Mouse (Mus musculus): ENCODE measurements around the gene Ufc1. TPM values are rescaled to one million over a fixed set of nuclear protein-coding genes. Genes with fewer than 3 reads are reported as not detected.
"Not testable (repeated sequence)": the region's sequence is repeated elsewhere in the genome, so short reads cannot be mapped to it uniquely, and the experiment has no call there.

Ufc1 gene
- polyA plus RNA-seq, 1 experiment from 2014 or later, result 111 TPM

- not testable (repeated sequence) for H3K9me3 ChIP-seq (ENCODE audit: control insufficient read depth, low read length); H3K27ac ChIP-seq (replicated peaks in 1 of 2; ENCODE audit: control insufficient read depth in 1 of 2, insufficient read depth in 1 of 2, low read depth in 2 of 2, low read length in 2 of 2); H3K9ac ChIP-seq (ENCODE audit: low read length); ATAC-seq (ENCODE audit: insufficient number of reproducible peaks, insufficient read depth, low FRiP score, low read depth); H3K4me1 ChIP-seq (ENCODE audit: control insufficient read depth in 2 of 2, insufficient read depth in 2 of 2, low read length in 2 of 2); H3K36me3 ChIP-seq (ENCODE audit: control insufficient read depth, insufficient read depth, low read length); H3K27me3 ChIP-seq (ENCODE audit: control insufficient read depth, insufficient read depth, low read length); H3K4me2 ChIP-seq (ENCODE audit: low read length); H3K4me3 ChIP-seq (ENCODE audit: control insufficient read depth in 1 of 2, insufficient read depth in 1 of 2, low read depth in 1 of 2, low read length in 2 of 2)
- WGBS, result 73% methylated on average over 5 of the region's 5 CpGs
These were observed 11.3 kb upstream of the Ufc1 start for GRCm38 (mm10) chr1:171306157-171306556.

GRCm38 (mm10) chr1:171298226-171298625 lies 3.4 kb upstream of the Ufc1 start:
- no peak for ATAC-seq (ENCODE audit: insufficient number of reproducible peaks, insufficient read depth, low FRiP score, low read depth)
- WGBS, result 46% methylated on average over 3 of the region's 3 CpGs
- Histone ChIP-seq H3K4me1 (ENCODE audit: control insufficient read depth in 2 of 2, insufficient read depth in 2 of 2, low read length in 2 of 2) (peaks cover 0 to 5% of the 10 kb centered on the region in 2 experiments; a peak in 2 of 4 replicates), H3K4me3 (ENCODE audit: control insufficient read depth in 1 of 2, insufficient read depth in 1 of 2, low read depth in 1 of 2, low read length in 2 of 2) (no peak overlapping the region), H3K9me3 (ENCODE audit: control insufficient read depth, low read length) (no peaks in the 10 kb centered on the region), H3K27me3 (ENCODE audit: control insufficient read depth, insufficient read depth, low read length) (peaks cover 12% of the 10 kb centered on the region), H3K27ac (replicated peaks in 1 of 2; ENCODE audit: control insufficient read depth in 1 of 2, insufficient read depth in 1 of 2, low read depth in 2 of 2, low read length in 2 of 2) (no peak overlapping the region), H3K4me2 (ENCODE audit: low read length) (no peak overlapping the region), H3K9ac (ENCODE audit: low read length) (no peak overlapping the region), H3K36me3 (ENCODE audit: control insufficient read depth, insufficient read depth, low read length) (no peaks in the 10 kb centered on the region)

- Histone ChIP-seq H3K9ac (ENCODE audit: low read length) (peak overlapping the region; percentile 93), H3K9me3 (ENCODE audit: control insufficient read depth, low read length) (no peaks in the 10 kb centered on the region), H3K36me3 (ENCODE audit: control insufficient read depth, insufficient read depth, low read length) (peaks cover under 1% of the 10 kb centered on the region), H3K27me3 (ENCODE audit: control insufficient read depth, insufficient read depth, low read length) (peaks cover 12% of the 10 kb centered on the region), H3K4me1 (ENCODE audit: control insufficient read depth in 2 of 2, insufficient read depth in 2 of 2, low read length in 2 of 2) (peaks cover 0 to 5% of the 10 kb centered on the region in 2 experiments; a peak in 2 of 4 replicates), H3K27ac (replicated peaks in 1 of 2; ENCODE audit: control insufficient read depth in 1 of 2, insufficient read depth in 1 of 2, low read depth in 2 of 2, low read length in 2 of 2) (peak overlapping the region; percentile 93 to 97), H3K4me3 (ENCODE audit: control insufficient read depth in 1 of 2, insufficient read depth in 1 of 2, low read depth in 1 of 2, low read length in 2 of 2) (peak overlapping the region; percentile 85 to 99), H3K4me2 (ENCODE audit: low read length) (peak overlapping the region; percentile 65)
- 18% methylated on average over 3 of the region's 3 CpGs for WGBS
- no peak for ATAC-seq (ENCODE audit: insufficient number of reproducible peaks, insufficient read depth, low FRiP score, low read depth)
These were observed 209 bp upstream of the Ufc1 start for GRCm38 (mm10) chr1:171295063-171295402.

DNA sequence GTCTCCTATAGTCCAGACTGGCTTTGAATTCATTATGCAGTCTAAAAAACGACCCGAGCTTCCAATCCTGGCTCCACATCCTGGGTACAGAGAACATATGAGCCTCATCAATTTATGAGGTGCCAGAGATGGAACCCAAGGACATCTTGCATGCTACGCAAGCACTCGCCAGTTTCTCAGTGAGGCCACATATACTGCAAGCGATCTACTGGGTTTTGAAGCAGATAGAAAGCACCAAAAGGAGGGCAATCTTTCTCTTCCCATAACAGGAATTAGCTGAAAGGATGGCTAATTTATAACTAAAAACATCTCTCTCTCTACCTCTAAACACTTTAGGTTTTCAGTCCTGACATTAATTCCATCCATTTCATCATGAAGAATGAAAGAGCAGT lies 922 bp downstream of the Ufc1 start:
- peak overlapping the region; percentile 93 for H3K9ac ChIP-seq (ENCODE audit: low read length)

DNA sequence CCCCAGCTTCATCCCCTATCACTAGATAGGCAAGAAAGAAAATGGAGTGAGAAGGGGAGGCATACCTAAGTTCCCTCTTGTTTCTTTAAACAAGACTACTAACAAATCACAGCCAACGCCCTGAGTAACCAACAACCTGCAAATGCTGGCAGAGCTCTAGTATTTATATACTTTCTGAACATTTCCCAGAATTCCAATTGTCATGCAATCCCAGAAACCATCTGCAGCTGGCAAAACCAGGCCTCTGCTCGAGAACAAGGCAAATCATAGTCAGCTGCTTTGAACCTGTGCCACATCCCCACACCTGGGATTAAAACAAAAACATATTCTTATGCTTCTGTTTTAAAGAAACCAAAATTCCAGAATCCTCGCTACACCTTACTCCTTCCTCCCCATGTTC lies 1.5 kb downstream of the Ufc1 start:
- Histone ChIP-seq H3K27me3 (ENCODE audit: control insufficient read depth, insufficient read depth, low read length) (peaks cover 12% of the 10 kb centered on the region), H3K4me1 (ENCODE audit: control insufficient read depth in 2 of 2, insufficient read depth in 2 of 2, low read length in 2 of 2) (peaks cover 0 to 7% of the 10 kb centered on the region in 2 experiments; a peak in 3 of 4 replicates), H3K4me2 (ENCODE audit: low read length) (peak overlapping the region; percentile 65), H3K9ac (ENCODE audit: low read length) (no peak overlapping the region), H3K36me3 (ENCODE audit: control insufficient read depth, insufficient read depth, low read length) (peaks cover 18% of the 10 kb centered on the region), H3K4me3 (ENCODE audit: control insufficient read depth in 1 of 2, insufficient read depth in 1 of 2, low read depth in 1 of 2, low read length in 2 of 2) (peak overlapping the region in 1 of 2 experiments; percentile 85; a peak in 1 of 4 replicates), H3K27ac (replicated peaks in 1 of 2; ENCODE audit: control insufficient read depth in 1 of 2, insufficient read depth in 1 of 2, low read depth in 2 of 2, low read length in 2 of 2) (no peak overlapping the region), H3K9me3 (ENCODE audit: control insufficient read depth, low read length) (no peaks in the 10 kb centered on the region)
- ATAC-seq (ENCODE audit: insufficient number of reproducible peaks, insufficient read depth, low FRiP score, low read depth), result no peak
- 90% methylated on average over 3 of the region's 3 CpGs for WGBS

More for the DNA sequence above, 922 bp downstream of the Ufc1 start:
- Histone ChIP-seq H3K27me3 (ENCODE audit: control insufficient read depth, insufficient read depth, low read length) (peaks cover 12% of the 10 kb centered on the region), H3K4me2 (ENCODE audit: low read length) (peak overlapping the region; percentile 65), H3K36me3 (ENCODE audit: control insufficient read depth, insufficient read depth, low read length) (peaks cover 12% of the 10 kb centered on the region), H3K27ac (replicated peaks in 1 of 2; ENCODE audit: control insufficient read depth in 1 of 2, insufficient read depth in 1 of 2, low read depth in 2 of 2, low read length in 2 of 2) (peak overlapping the region; percentile 93 to 97), H3K4me3 (ENCODE audit: control insufficient read depth in 1 of 2, insufficient read depth in 1 of 2, low read depth in 1 of 2, low read length in 2 of 2) (peak overlapping the region; percentile 85 to 99), H3K4me1 (ENCODE audit: control insufficient read depth in 2 of 2, insufficient read depth in 2 of 2, low read length in 2 of 2) (peaks cover 0 to 5% of the 10 kb centered on the region in 2 experiments; a peak in 2 of 4 replicates), H3K9me3 (ENCODE audit: control insufficient read depth, low read length) (no peaks in the 10 kb centered on the region)
- ATAC-seq (ENCODE audit: insufficient number of reproducible peaks, insufficient read depth, low FRiP score, low read depth), result no peak
- WGBS, result 45% methylated on average over 5 of the region's 5 CpGs

GRCm38 (mm10) chr1:171288328-171288727 lies 6.5 kb downstream of the Ufc1 start:
- Histone ChIP-seq H3K4me1 (ENCODE audit: control insufficient read depth in 2 of 2, insufficient read depth in 2 of 2, low read length in 2 of 2) (peaks cover 4 to 18% of the 10 kb centered on the region in 2 experiments), H3K9ac (ENCODE audit: low read length) (no peak overlapping the region), H3K27me3 (ENCODE audit: control insufficient read depth, insufficient read depth, low read length) (no peaks in the 10 kb centered on the region), H3K9me3 (ENCODE audit: control insufficient read depth, low read length) (no peaks in the 10 kb centered on the region), H3K4me2 (ENCODE audit: low read length) (peak overlapping the region; percentile 65), H3K36me3 (ENCODE audit: control insufficient read depth, insufficient read depth, low read length) (peaks cover 55% of the 10 kb centered on the region), H3K4me3 (ENCODE audit: control insufficient read depth in 1 of 2, insufficient read depth in 1 of 2, low read depth in 1 of 2, low read length in 2 of 2) (peak overlapping the region in 1 of 2 experiments; percentile 80; a peak in 2 of 4 replicates), H3K27ac (replicated peaks in 1 of 2; ENCODE audit: control insufficient read depth in 1 of 2, insufficient read depth in 1 of 2, low read depth in 2 of 2, low read length in 2 of 2) (peak overlapping the region in 1 of 2 experiments; percentile 39; a peak in 1 of 4 replicates)
- 60% methylated on average over 4 of the region's 4 CpGs for WGBS
- no peak for ATAC-seq (ENCODE audit: insufficient number of reproducible peaks, insufficient read depth, low FRiP score, low read depth)

DNA sequence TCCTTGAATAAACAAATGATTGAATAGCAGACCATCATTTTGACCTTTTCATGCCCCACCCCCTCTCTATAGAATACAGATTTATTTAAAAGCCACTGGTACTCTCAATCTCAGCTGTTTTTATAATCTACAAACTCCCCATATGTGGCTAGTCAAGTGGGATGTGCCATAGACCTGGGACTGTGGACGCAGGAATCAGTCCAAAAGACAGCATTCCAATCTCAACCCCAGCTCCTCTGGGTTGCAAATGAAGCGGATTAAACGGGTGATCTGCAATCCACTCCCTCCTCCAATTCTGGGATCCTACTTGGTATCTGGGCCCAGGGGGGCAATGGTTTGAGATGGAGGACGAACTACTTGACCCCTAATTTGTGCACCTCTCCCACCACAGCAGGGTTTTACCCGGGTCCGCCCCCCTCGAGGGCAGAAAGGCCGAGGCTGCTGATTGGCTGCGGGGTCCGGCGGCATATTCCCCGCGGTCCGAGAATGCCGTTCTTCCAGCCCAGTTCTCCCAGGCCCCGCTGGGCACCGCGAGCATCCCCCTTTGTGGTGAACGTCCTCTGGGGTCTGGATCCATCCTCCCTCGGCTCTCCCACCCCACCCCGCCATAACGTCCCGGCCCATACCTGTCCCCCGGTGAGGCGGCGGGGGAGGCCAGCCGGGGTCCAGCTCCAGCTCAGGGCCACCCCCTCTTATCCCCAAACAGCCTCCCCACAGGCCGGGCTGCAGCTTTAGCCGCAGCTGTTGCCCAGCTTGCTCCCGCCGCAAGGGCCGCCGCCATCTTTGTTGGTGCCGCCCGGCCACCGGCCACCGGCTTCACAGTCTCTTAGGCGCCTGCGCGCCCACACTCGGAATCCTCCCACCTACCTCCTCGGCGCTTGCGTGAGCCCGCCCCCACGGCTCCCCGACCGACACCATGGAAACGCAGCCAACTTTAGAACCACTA lies 7.4 kb downstream of the Ufc1 start, which contains the start of gene Usp21:
Usp21 (minus strand) TSS at position 856 of the 946 bp plus-strand sequence.
- Histone ChIP-seq H3K9ac (ENCODE audit: low read length) (peak within 1 kb of the TSS; percentile 96), H3K27me3 (ENCODE audit: control insufficient read depth, insufficient read depth, low read length) (no peaks in the 10 kb centered on the region), H3K27ac (replicated peaks in 1 of 2; ENCODE audit: control insufficient read depth in 1 of 2, insufficient read depth in 1 of 2, low read depth in 2 of 2, low read length in 2 of 2) (peak within 1 kb of the TSS; percentile 87 to 92), H3K4me3 (ENCODE audit: control insufficient read depth in 1 of 2, insufficient read depth in 1 of 2, low read depth in 1 of 2, low read length in 2 of 2) (peak within 1 kb of the TSS; percentile 80 to 88), H3K4me1 (ENCODE audit: control insufficient read depth in 2 of 2, insufficient read depth in 2 of 2, low read length in 2 of 2) (peaks cover 4 to 17% of the 10 kb centered on the region in 2 experiments), H3K9me3 (ENCODE audit: control insufficient read depth, low read length) (no peaks in the 10 kb centered on the region), H3K4me2 (ENCODE audit: low read length) (peak within 1 kb of the TSS; percentile 65), H3K36me3 (ENCODE audit: control insufficient read depth, insufficient read depth, low read length) (peaks cover 64% of the 10 kb centered on the region)
- ATAC-seq (ENCODE audit: insufficient number of reproducible peaks, insufficient read depth, low FRiP score, low read depth), result peak; percentile 91
- under 1% methylated on average over 49 of the region's 49 CpGs for WGBS
